Mouse (Mus musculus): ENCODE data around the gene Mfsd4a.
A peak's percentile ranks its signal among the peaks of the same experiment; 100 is the strongest.

Mfsd4a gene

DNA sequence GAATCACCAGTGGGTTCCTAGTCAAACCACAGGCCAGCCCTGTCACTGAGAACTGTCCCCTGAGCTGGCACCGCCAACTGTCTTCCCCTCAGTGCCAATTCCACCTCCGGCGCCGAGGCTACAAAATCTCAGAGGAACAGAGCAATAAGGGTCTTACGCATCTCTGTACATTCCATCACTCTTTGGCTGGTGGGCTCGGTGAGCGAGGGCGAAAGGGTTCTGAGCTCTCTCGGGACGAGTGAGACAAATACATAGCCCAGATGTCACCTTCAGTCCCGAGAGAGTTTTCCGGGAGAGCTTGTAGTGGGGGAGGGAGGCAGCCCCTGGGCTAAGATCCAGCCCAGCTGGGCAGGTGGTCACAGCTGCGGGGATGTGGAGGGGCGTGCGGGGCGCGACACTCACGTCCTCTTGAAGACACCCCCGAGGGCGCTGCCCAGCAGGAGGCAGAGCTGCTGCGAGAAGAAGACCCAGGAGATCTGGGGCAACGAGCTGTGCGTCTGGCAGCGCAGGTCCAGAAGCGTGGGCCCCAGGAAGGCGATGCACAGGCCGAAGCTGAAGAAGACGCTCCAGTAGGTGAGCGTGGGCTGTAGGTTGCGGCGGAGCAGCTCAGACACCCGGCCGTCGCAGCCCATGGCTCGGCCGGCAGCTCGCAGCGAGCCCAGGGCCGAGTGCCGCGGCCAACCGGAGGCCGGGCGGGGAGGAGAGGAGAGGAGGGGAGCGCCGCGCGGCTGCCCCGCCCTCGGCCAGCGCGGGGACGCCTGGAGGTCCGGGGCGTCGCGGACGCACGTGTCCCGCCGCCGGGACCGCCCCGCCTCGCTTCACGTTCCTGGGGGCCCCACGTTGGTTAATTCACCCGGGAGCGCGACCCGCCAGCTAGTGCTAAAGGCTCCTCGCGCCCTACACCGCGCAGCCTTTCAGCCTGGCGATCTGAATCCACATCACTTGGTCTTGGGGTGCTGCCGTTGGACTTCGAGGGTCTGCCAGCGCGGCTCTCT lies at the start of gene Mfsd4a:
TSS of gene Mfsd4a (minus strand) at position 802 of the 995 bp plus-strand sequence.
- DNase-seq = no peak

DNA sequence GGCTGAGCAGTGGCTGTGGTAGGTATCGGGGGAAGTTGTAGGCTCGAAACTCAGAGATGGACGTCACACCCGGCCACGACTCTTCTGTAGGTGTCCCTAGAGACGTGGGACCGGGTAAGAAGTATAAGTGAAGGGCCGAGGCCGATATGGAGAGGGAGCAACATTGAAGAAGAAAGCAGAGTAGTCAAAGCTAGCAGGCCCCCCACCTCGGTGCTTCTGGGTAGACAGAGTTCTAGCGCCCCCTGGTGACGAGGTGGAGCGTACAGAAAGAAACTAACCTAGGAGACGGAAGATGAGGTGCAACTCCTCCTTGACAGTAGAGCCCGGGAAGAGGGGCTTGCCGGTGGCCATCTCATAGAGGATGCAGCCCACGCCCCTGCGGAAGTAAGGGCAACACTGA lies 48.7 kb upstream of the Mfsd4a start:
- DNase-seq = peak; percentile 51

DNA sequence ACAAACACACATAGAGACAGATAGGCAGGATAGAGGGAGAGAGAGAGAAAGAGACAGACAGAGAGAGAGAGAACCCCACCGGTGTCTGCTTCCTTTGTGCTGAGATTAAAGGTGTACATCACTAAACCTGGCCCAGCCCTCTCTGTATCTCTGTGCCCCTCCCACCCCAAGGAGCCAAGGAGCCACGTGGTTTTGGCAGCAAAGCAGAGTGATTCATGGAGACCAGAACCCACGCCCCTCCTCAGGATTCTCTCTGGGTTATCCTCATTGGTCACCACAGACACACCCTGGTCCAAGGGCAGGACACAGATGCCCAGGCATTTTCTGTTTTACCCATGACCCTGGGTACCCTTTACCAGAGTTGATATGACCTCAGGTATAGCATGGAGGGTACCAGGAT lies 45.2 kb upstream of the Mfsd4a start:
- no peak for DNase-seq

DNA sequence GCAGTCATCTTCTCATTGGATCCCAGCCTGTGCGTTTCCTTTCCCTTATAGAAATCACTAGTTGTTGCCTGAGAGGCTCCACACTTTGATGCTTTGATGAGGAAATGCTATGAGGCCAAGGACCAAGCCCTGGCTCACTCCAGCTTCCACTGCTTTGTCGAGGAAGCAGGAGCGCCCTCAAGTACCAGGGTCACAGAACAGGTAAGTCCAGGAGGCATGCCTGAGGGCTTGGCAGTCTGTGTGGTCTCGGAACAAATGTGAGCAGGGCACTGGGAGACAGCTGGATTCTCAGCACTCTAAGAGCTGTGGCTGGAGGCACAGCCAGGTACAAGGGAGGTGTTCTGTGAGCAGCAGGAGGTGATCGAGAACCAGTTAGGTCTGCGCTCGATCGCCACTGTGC lies 44.6 kb upstream of the Mfsd4a start:
- DNase-seq = no peak

DNA sequence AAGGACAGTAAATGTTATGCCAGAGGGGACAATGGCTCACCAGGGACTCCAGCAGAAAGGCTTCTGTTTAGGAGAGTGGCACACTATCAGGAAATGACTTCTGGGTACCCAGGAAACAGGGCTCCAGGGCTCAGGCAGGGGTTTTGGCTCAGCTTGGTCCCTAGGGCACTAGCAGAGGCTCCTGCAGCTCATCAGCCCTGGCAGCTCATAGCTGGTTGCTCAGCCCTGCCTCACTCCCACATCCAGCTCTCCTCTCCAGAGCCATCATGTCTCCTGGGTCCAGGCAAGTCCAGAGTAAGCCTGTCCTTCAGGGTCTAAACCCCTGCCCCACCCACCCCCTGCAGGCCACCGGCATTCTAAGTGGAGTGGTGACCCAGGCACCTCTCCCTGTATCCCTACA lies 43.5 kb upstream of the Mfsd4a start:
- DNase-seq = no peak

DNA sequence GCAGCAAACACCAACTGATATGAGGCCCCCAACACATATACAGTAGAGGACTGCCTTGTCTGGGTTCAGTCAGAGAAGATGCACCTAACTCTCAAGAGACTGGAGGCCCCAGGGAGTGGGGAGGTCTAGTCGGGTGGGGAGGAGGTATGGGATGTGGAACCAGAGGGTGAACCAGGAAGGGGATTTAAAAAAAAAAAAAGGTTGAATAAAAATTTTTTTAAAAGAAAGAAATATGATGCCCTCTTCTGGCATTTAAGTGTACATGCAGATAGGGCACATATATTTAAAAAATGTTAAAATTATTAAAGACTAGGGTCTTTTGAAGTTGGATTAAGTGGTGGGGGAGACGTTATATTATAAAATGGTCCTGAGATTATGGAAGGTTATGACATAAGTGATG lies 41.5 kb upstream of the Mfsd4a start:
- DNase-seq = no peak

DNA sequence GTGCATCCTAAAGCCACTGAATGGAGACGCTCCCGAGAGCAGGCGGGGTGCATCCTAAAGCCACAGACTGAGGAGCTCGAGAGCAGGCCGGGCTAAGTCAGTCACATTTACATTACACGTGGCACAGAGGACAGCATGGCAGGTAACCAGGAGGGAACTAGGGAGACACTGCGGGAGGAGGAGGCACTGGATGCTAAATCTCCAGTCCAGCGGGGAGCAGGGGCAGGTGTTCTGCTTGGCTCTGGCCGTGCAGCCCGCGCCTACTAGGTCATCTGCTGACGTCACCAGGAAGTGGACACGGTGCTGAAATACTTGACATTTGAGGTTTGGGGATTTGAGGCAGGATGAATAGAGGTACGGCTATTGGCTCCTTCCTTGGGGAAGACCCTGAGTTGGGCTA lies 36.5 kb upstream of the Mfsd4a start:
- no peak for DNase-seq

DNA sequence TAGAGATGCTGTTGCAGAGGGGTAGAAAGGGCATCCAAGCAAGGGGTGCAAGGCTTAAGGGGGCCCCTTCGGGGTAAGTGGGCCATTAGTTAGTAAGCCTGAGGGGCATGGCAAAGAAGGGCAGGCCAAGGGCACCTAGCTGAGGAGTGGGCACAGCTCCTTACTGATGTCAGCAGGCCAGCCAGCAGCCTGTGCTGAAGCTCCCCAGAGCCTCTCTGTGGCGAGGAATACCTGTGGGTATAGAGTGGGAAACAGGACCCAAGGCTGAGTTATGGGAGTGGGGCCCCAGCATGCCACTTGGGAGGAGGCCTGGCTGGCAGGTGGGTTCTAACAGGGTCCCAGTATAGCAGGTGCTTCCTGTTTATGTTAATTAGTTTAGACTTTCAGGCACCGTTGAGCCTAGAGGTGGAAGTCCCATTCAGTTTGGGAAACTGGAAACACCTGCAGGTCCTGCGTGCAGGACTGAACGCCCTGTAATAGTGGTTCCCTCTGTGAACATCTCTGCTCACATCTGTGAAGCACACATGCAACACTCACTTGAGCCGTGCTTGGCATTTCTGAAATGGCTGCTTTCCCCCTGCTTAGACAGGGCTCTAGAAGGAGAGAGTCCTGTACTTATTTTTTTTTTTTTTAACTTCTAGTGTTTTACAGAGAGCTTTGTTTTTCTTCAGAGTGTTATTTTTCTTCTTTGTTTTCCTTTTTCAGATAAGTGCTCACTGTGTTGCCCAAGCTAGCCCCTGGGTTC lies 34.3 kb upstream of the Mfsd4a start:
- DNase-seq = no peak

DNA sequence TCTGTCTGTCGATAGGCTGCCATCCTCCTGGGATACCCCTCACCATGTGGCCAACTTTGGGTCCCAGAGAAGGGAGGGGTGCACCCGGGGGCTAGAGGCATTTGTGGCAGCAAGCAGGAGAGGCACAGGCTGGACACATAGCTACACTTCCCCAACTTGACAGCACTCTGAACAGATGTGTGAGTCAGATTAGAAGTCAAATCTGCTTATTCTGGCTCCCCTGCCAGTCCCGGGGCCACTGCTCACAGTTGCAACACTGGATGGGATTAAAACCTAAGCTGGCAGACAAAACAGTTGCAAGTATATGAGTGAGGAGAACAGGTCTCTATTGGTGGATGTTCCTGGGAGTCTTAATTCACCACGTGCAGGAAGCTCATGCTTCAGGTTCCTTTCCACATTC lies 31.9 kb upstream of the Mfsd4a start:
- no peak for DNase-seq

DNA sequence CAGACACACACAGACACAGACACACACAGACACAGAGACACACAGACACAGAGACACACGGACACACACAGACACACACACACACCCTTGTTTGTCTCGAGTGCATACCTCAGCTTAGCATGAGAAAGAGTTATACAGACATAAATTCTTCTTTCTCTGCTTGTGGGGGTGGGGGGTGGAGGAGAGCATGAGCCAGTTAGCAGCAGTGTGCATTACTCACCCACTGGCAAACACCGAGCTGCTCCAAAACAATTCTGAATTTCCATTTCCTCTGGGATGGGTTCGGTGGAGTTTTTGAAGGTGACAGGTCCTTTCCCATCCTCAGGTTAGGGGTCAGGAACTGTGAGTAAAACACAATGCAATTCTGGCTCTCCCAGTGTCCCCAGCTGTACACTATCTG lies 31.2 kb upstream of the Mfsd4a start:
- no peak for DNase-seq

DNA sequence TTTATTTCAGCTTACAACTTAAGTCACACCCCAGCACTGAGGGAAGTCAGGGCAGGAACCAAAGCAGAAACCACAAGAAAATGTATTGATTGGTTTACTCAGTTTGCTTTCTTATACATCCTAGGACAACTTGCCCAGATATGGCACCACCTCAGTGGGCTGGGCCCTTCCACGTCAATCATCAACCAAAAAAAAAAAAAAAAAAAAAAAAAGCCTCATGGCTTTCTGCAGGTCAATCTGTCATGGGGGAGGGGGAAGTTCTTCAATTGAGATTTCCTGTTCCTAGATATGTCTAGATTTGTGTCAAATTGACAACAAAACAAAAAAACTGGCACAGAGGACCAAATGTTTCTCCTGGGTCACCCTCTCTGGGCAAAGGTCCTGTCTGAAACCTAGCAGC lies 30.2 kb upstream of the Mfsd4a start:
- no peak for DNase-seq

DNA sequence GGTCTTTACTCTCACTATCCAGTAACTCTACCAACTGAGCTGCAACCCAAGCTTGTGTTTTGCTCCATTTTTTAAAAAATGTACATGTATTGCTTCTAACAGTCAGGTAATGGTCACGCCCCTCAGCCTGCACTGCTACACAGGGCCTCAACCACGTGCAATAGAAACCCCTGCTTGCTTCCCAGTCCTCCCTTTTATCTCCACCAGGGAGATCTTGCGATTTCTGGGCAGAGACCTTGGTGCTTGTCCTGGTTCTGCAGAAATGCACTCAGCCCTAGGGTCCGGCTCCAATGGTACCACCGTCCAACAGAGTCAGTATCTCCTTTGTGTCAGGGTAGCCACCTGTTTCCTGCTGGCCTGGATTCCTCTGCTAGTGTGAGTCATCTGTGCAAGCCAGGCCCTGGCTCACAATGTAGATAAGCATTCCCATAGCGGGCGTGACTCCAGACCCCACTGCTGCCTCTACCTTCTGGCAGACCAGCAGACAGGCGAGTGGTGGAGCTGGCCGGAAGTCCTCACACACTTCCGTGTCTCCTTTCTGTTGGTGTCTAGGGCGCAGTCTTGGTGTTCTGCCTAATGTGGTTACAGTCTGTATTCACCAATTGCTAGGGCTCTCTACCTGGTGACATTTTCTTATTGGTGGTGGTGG lies 27.6 kb upstream of the Mfsd4a start:
- DNase-seq = no peak

DNA sequence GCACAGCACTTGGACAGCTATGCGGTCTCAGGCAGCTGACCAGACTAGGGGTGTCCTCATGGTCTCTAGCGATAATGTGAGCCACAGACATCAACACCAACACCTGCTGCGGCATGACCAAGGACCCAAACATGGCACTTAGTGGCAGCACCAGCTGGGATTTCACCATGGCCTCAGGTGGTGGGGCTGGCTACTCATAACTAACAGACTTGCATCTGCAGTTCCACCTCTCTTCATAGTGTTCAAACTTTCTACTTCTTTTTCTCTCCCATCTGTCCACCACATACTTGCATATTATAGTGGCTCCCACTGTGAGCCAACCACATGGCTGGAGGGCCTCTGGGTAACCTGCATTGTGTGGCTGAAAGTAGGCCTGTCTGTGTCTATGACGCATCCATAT lies 25.4 kb upstream of the Mfsd4a start:
- DNase-seq = no peak

DNA sequence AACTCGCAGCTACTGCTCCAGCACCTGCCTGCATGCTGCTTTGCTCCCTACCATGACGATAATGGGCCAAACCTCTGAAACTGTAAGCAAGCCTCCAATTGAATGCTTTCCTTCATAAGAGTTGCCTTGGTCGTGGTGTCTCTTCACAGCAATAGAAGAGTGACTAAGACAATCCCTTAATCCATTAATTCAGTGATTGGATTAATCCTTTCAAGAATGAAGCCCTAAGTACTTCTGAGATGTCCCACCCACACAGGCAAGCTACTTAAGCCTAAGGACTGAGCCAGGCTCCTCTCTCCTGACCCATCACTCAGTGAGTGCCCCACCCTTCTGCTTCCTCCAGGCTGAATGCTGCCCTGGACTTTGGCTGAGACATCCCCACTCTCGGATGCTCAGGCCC lies 22.4 kb upstream of the Mfsd4a start:
- no peak for DNase-seq

DNA sequence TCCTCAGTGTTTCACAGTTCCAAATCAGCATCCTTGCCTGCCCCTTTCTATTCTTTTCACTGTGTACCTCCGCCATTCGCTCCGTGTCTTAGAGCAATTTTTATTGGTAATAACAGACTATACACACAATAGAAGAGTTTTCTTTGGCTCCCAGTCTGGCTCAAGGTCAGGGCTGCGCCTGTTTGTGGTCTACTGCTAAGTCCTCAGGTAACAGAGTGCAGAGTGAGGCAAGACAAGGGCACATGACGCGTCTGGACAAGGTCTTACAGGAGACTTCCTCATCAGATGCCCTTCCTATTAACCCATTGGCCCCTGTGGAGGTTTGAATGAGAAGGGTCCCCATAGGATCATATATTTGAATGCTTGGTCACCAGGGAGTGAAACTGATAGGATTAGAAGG lies 21.9 kb upstream of the Mfsd4a start:
- DNase-seq = no peak

DNA sequence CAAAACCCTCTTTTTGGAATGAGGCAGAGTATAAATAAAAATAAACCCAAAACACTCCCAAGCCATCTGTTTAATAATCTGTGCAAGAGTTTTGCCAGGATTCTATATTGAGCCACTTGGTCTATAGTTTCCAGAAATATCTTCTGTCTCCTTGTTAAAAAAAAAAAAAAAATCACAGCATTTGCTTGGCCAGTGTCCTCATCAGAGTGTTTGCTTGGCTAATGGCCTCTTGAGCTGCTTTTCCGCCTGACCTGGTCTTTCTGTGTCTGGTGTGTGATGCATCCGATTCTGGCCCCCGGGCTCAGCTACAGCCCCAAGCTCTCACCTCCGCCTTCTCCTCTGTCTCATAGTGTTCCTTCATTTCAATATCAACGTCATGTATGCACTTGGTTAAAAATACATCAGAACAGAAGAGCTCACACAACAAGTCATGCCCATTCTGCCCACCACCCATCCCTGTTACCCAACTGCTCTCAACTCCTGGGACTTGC lies 20.4 kb upstream of the Mfsd4a start:
- DNase-seq = no peak

DNA sequence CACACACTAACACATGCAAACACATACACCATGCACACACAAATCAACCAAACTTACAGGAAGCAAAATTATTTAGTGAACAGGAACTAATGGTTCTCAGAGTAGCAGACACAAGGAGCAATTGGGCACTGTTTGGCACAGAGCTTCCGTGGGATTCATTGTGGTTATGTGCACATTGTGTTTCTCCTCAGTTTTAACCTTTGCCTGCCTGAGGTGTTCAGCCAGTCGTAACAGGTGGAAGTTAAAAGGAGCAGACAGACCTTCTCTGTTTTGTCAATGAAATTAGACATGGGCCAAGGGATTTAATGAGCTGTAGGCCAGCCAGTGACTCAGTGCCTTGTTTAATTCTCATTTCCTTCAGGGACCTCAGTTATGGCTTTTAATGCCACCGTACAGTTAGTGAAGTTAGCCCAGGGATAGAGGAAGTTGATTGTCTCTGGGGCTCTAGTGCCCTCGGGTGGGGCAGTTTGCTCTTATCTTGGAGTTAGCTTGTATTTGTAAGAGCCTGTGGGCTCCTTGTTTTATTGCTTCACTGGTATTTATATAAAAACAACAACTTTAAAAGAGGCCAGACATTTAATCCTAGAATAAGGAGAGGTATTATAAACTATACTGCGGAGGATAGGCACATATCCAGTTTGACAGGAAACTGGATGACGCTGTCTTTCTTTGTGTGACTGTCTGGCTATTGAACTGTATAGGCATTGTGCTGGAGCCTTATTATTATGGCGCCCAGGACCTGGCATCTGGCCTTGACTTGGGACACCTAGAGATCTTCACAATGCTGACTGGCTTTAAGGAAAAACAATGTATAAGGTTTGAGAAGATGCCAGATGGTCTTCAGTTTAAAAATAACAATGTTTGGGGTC lies 17.6 kb upstream of the Mfsd4a start:
- DNase-seq = peak; percentile 16

DNA sequence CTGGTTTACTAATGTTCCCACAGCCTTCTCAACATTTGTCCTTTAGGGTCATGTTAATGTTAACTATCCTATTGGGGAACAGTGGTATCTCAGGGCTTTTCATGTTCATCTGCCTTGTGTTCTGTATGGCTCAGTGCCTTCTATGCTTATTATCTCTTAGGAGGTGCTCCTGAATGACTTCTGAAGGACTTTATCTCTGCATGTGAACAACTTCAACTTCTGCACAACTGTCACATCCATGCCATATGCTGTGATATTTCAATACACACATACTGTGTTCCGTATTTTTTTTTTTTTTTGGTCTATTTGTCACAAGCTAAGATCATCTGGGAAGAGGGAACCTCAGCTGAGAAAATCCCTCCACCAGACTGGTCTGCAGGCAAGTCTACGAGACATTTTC lies 10.6 kb upstream of the Mfsd4a start:
- DNase-seq = no peak

DNA sequence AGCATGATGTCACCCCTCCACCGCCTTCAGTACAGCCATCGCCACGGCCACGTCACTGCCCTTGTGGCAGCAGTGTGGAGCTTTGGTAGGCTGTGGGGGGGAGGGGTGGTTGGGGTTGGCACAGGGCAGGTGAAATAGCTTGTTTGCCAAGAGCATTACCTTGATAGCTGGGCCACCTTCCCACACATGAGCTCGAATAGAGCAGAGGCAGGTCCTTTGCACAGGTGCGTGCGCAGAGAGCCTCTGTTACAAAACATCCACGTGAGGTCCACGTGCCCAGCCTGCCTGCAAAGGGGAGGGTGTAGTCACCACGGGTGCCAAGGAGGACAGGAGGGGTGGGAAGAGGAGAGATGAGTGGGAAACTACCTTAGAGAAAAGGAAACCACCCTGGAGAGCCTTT lies 7.7 kb upstream of the Mfsd4a start:
- peak; percentile 84 for DNase-seq

DNA sequence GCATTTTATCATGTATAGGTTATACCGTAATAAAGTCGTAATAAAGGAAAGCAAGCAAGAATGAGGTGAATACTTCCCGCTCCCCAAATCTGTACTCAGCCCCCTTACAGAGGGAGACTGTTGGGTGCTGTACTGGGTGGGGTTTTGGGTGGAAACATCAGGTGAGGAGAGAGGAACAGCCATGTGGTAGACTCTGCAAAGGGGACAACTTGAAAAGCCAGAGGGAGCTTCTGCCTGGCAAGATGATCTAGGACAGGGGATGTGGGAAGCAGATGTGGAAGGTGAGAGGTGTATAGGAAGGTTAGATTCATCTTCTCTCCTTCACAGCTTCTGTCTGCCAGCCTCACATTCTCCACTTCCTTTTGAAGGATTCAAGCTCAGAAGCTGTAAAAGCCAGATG lies 2.8 kb upstream of the Mfsd4a start:
- no peak for DNase-seq

DNA sequence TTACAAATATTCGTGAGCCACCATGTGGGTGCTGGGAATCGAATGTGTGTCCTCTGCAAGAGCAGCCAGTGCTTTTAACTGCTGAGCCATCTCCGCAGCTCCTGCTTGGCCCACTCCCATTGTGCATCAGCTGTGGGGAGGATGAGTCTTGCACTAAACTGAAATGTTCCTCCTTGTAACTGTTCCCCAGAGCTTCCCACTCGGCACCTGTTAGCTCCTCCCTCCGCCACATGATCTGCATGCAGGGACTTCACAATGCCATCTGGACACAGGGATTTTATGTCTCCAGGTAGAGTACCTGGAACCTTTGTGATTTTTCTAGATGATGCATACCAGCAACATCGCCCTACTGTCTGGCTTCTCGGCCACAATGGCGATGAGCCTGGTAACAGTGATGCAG lies 1.6 kb upstream of the Mfsd4a start:
- no peak for DNase-seq

DNA sequence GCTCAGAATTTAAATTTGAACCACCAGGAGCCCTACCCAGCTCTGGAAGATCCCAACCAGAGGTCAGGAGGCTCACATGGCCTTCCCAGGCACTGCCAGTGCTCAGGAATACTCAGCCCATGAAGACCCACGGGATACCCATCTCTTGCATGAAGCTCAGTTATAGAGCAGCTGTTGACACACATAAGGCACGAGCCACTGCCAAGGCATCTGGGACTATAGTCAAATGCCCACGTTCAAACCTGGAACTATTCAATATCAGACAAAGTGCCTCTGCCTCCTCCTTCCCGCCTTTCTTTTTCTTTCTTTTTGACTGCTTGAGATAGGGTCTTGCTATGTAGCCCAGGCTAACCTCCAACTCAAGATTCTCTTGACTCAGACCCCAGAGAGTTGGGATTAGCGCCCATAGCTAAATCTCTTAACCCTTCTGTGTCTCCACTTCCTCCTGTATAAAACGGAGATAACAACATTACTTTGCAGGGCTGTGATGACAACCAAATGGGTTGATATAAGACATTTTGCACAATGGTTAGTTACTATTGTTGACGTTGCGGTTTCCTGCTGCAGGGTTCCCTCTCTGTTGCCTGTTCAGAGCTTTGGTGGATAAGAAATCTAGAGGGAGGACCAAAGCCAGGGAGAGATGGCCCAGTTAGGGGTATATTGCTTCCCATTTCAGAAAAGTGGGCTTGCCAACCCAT lies 2.2 kb downstream of the Mfsd4a start:
- DNase-seq = no peak

Data from kidney, adult 9 months (tissue).